In the genomic region with DNA sequence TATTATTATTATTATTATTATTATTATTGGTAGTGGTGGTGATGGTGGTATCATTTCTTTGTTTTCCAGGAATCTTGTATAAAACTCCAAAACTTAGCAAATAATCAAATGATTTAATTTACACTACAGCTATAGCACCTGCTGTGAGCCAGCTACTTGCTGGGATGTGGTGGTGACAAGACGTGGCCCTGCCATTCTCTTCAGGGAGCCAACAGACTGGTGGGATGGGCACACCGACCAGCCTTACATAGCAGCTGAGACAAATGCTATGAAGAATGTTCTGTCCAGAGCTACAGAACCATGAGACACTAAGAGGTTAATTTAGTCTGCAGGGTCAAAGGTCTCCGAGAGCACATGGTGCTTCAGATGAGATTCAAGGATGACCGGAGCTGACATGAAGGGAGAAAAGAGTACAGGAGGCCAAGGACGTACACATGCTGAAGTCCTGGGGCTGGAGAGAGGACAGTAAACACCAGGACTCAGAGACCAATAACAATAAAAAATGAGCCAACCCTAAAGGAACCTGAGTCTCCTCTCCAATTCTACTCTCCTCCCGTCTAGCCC, we compare ENCODE assay signal across 18 mouse cellular contexts. TPM values are rescaled to one million over a fixed set of nuclear protein-coding genes. Genes with fewer than 3 reads are reported as not detected.
DNase-seq lines count a peak whose midpoint lies in the region; ATAC-seq and TF ChIP-seq lines count a peak whose summit lies in the region.
"Had no signal": no experiment of that assay in that cellular context is flagged by ENCODE, and none has a peak within 500 bp of the region (broad histone marks: within the 10 kb centered on the region; RNA-seq: fewer than 3 reads in every experiment).

No protein-coding gene starts in this region.

- H3K27me3 ChIP-seq in heart, adult 2 months (ENCODE audit: control insufficient read depth, insufficient read depth, low read length) = no peaks in the 10 kb centered on the region
- H3K27me3 ChIP-seq in hindbrain, embryonic 14.5 days (ENCODE audit: control insufficient read depth, insufficient read depth, low read length) = no peaks in the 10 kb centered on the region
- no peaks in the 10 kb centered on the region for H3K27me3 ChIP-seq in hindbrain, embryonic 12.5 days
- H3K27me3 ChIP-seq in kidney, embryonic 14.5 days (ENCODE audit: control insufficient read depth, insufficient read depth, low read length) = no peaks in the 10 kb centered on the region
- H3K27me3 ChIP-seq in myocyte (ENCODE audit: control insufficient read depth, insufficient read depth, insufficient read length) = no peaks in the 10 kb centered on the region
- H3K27me3 ChIP-seq: limb, embryonic 12.5 days; liver, embryonic 15.5 days had no signal

- intact Hi-C loops in heart, adult 2 months (cut with DNase I) = no loop called here

- ATAC-seq in hindbrain, embryonic 14.5 days (ENCODE audit: low FRiP score) = peak; percentile 16; the same call in 1 of the 2 replicates
- ATAC-seq in hindbrain, embryonic 12.5 days (ENCODE audit: low FRiP score) = no peak
- ATAC-seq in kidney, embryonic 14.5 days (ENCODE audit: low FRiP score, low TSS enrichment) = no peak
- ATAC-seq: activated CD4-positive, CD25-positive, alpha-beta regulatory T cell, adult 4 months; hindbrain, embryonic 16.5 days had no signal

- no peak overlapping the region for H3K4me3 ChIP-seq in heart, adult 2 months
- no peak overlapping the region for H3K4me3 ChIP-seq in hindbrain, embryonic 14.5 days (replicated peaks; ENCODE audit: low read length)
- no peak overlapping the region for H3K4me3 ChIP-seq in hindbrain, embryonic 12.5 days
- H3K4me3 ChIP-seq in kidney, embryonic 14.5 days (ENCODE audit: low read length) = no peak overlapping the region
- no peak overlapping the region for H3K4me3 ChIP-seq in myocyte
- H3K4me3 ChIP-seq: embryonic facial prominence, embryonic 10.5 days; limb, embryonic 12.5 days; liver, embryonic 15.5 days had no signal

- peak overlapping the region; percentile 89 for H3K27ac ChIP-seq in heart, adult 2 months
- H3K27ac ChIP-seq in hindbrain, embryonic 14.5 days = no peak overlapping the region
- H3K27ac ChIP-seq in hindbrain, embryonic 12.5 days = no peak overlapping the region
- no peak overlapping the region for H3K27ac ChIP-seq in kidney, embryonic 14.5 days (ENCODE audit: low read depth, low read length)
- H3K27ac ChIP-seq: embryonic facial prominence, embryonic 10.5 days; limb, embryonic 12.5 days; liver, embryonic 15.5 days had no signal

- peaks cover 9% of the 10 kb centered on the region for H3K79me2 ChIP-seq in heart, adult 2 months (replicated peaks; ENCODE audit: control insufficient read depth, insufficient read depth, low read length)
- H3K79me2 ChIP-seq in myocyte (ENCODE audit: control insufficient read depth, insufficient read depth) = peaks cover 30% of the 10 kb centered on the region

- 66% methylated on average over 6 of the region's 6 CpGs for WGBS in heart, adult 2 months
- 58% methylated on average over 6 of the region's 6 CpGs for WGBS in hindbrain, embryonic 14.5 days
- WGBS in hindbrain, embryonic 12.5 days = 50% methylated on average over 6 of the region's 6 CpGs
- WGBS in kidney, embryonic 14.5 days = 62% methylated on average over 6 of the region's 6 CpGs

- H3K36me3 ChIP-seq in heart, adult 2 months (ENCODE audit: control insufficient read depth, insufficient read depth, low read length) = peaks cover 40% of the 10 kb centered on the region
- 0 out of 2 replicates have a peak, but pooled peaks cover 10% of the 10 kb centered on the region for H3K36me3 ChIP-seq in hindbrain, embryonic 14.5 days (replicated peaks; ENCODE audit: control insufficient read depth, insufficient read depth)
- H3K36me3 ChIP-seq in hindbrain, embryonic 12.5 days = no peaks in the 10 kb centered on the region
- no peaks in the 10 kb centered on the region for H3K36me3 ChIP-seq in kidney, embryonic 14.5 days (ENCODE audit: control insufficient read depth, insufficient read depth, low read length)
- peaks cover 4% of the 10 kb centered on the region for H3K36me3 ChIP-seq in myocyte (ENCODE audit: control insufficient read depth, insufficient read depth)
- H3K36me3 ChIP-seq: embryonic facial prominence, embryonic 10.5 days; limb, embryonic 12.5 days; liver, embryonic 15.5 days had no signal

- H3K4me2 ChIP-seq in hindbrain, embryonic 14.5 days (replicated peaks) = no peak overlapping the region
- H3K4me2 ChIP-seq in hindbrain, embryonic 12.5 days (replicated peaks) = no peak overlapping the region
- H3K4me2 ChIP-seq in kidney, embryonic 14.5 days (replicated peaks; ENCODE audit: low read depth, low read length) = no peak overlapping the region
- peak overlapping the region; percentile 34 for H3K4me2 ChIP-seq in myocyte (ENCODE audit: low read depth)
- H3K4me2 ChIP-seq: heart, embryonic 11.5 days; limb, embryonic 12.5 days; liver, embryonic 15.5 days had no signal

- peaks cover 68% of the 10 kb centered on the region for H3K4me1 ChIP-seq in heart, adult 2 months (ENCODE audit: control insufficient read depth, insufficient read depth, low read length)
- 0 out of 2 replicates have a peak, but pooled peaks cover 6% of the 10 kb centered on the region for H3K4me1 ChIP-seq in hindbrain, embryonic 14.5 days (replicated peaks; ENCODE audit: control insufficient read depth, insufficient read depth, low read length)
- peaks cover 15% of the 10 kb centered on the region for H3K4me1 ChIP-seq in hindbrain, embryonic 12.5 days
- H3K4me1 ChIP-seq in kidney, embryonic 14.5 days (ENCODE audit: control insufficient read depth, insufficient read depth, low read length) = no peaks in the 10 kb centered on the region

- no peaks in the 10 kb centered on the region for H3K9me3 ChIP-seq in hindbrain, embryonic 14.5 days (ENCODE audit: control insufficient read depth, low read length)
- no peaks in the 10 kb centered on the region for H3K9me3 ChIP-seq in hindbrain, embryonic 12.5 days (replicated peaks)
- H3K9me3 ChIP-seq in kidney, embryonic 14.5 days (ENCODE audit: control insufficient read depth, low read length) = no peaks in the 10 kb centered on the region
- H3K9me3 ChIP-seq: embryonic facial prominence, embryonic 10.5 days; G1E; limb, embryonic 12.5 days; liver, embryonic 15.5 days had no signal

- no peak for TF ChIP-seq CTCF in heart, adult 2 months (IDR thresholded peaks at IDR 0.05)

- H3K9ac ChIP-seq in heart, adult 2 months (ENCODE audit: low read depth, low read length) = no peak overlapping the region
- no peak overlapping the region for H3K9ac ChIP-seq in hindbrain, embryonic 14.5 days
- H3K9ac ChIP-seq in hindbrain, embryonic 12.5 days = no peak overlapping the region
- H3K9ac ChIP-seq in kidney, embryonic 14.5 days (ENCODE audit: low read depth, low read length) = no peak overlapping the region
- H3K9ac ChIP-seq: limb, embryonic 12.5 days; liver, embryonic 15.5 days had no signal

- no peak for DNase-seq in heart, adult 2 months
- DNase-seq in heart, postnatal 4 days = no peak
- DNase-seq in hindbrain, embryonic 14.5 days (ENCODE audit: low spot score) = no peak
- peak; percentile 39 to 66 for DNase-seq in kidney, postnatal 25 days
- DNase-seq: adrenal gland, postnatal 10 days; cerebellum, adult 9-10 months; right cerebral cortex, postnatal 14 days; thymus, postnatal 36 days had no signal

- TF ChIP-seq EP300 in heart, adult 2 months (IDR thresholded peaks at IDR 0.05; ENCODE audit: insufficient read depth, low read depth, low read length) = no peak

- no peak for TF ChIP-seq POLR2A in heart, adult 2 months (IDR thresholded peaks at IDR 0.05; ENCODE audit: insufficient read depth, low read depth, low read length)
- no peak for TF ChIP-seq POLR2A in myocyte (IDR thresholded peaks at IDR 0.05; ENCODE audit: insufficient read length, low read depth)

- H3ac ChIP-seq in myocyte (ENCODE audit: control insufficient read depth, insufficient read length) = no peak overlapping the region

TF ChIP-seq in myocyte, 11 proteins besides CTCF, POLR2A, EP300 and RAD21:
- TF ChIP-seq CEBPB (IDR thresholded peaks at IDR 0.05; ENCODE audit: insufficient read depth, poor library complexity, severe bottlenecking) = no peak
- TF ChIP-seq TCF3 (IDR thresholded peaks at IDR 0.05; ENCODE audit: insufficient read length, low read depth) = no peak
- TF ChIP-seq POLR2AphosphoS2 (IDR thresholded peaks at IDR 0.05; ENCODE audit: insufficient read length, low read depth) = no peak
- no peak for TF ChIP-seq TCF12 (IDR thresholded peaks at IDR 0.05; ENCODE audit: insufficient read depth, poor library complexity, severe bottlenecking)
- TF ChIP-seq REST (IDR thresholded peaks at IDR 0.05; ENCODE audit: insufficient read depth, insufficient read length) = no peak
- no peak for TF ChIP-seq USF1 (IDR thresholded peaks at IDR 0.05; ENCODE audit: low read depth)
- TF ChIP-seq E2F4 (IDR thresholded peaks at IDR 0.05; ENCODE audit: insufficient read depth) = no peak
- peak in 1 of 3 experiments; percentile 81 for TF ChIP-seq MYOD1 (IDR thresholded peaks at IDR 0.05; ENCODE audit: control insufficient read depth in 1 of 3, insufficient read length in 2 of 3, low read depth in 2 of 3)
- TF ChIP-seq MYOG (IDR thresholded peaks at IDR 0.05; ENCODE audit: control insufficient read depth in 1 of 3, insufficient read depth in 1 of 3, insufficient read length in 2 of 3, low read depth in 2 of 3) = peak in 2 of 3 experiments; percentile 39 to 76
TF ChIP-seq in myocyte: peak in this region for 2.

RNA-seq across cellular contexts. Expression of gene Sorbs1, which starts 15.3 kb away (rescaled TPM):
- total RNA-seq in heart, adult 2 months (2021) = 100 to 1,000 TPM; 638 to 971 TPM
- polyA plus RNA-seq in heart, adult 2 months (2012; rRNA removed) = 185 and 253 TPM in 2 replicates
- total RNA-seq in heart, postnatal 4 days (2021) = 100 to 1,000 TPM; 234 to 256 TPM
- polyA plus RNA-seq in hindbrain, embryonic 14.5 days (2014; fragmentation: Nextera tagmentation; extraction: Ambion mirVana) = 88.4 and 98.8 TPM in 2 replicates
- polyA plus RNA-seq in hindbrain, embryonic 12.5 days (2016; fragmentation: Nextera tagmentation; extraction: Ambion mirVana) = 101 and 106 TPM in 2 replicates
- 39.3 and 49.5 TPM in 2 replicates for polyA plus RNA-seq in kidney, embryonic 14.5 days (2014; fragmentation: Nextera tagmentation; extraction: Ambion mirVana)
- 38.8 TPM for polyA plus RNA-seq in myocyte (2012; fragmentation: generic; extraction: Trizol)

Comparison
In these comparisons a context has a peak if more than half of its experiments do, and no peak if none do; other contexts are left out.
1. DNase-seq: peak in kidney, postnatal 25 days (2 of 2); none in heart, adult 2 months (0 of 2), heart, postnatal 4 days (single experiment) and hindbrain, embryonic 14.5 days (single experiment).